Mouse (Mus musculus) embryonic facial prominence, embryonic 15.5 days (tissue): ENCODE measurements around the gene Fam53b. TPM values are rescaled to one million over a fixed set of nuclear protein-coding genes. Genes with fewer than 3 reads are reported as not detected.

Source experiments
- ATAC-seq: fragments of 200-750 bp; cut with Nextera tagmentation; 2 replicates; pipeline ENCODE4 v1.8.0; 2017; ENCODE audit warnings: low read depth, moderate TSS enrichment; ENCODE audit not compliant: insufficient number of reproducible peaks, low FRiP score, low TSS enrichment
- H3K27ac ChIP-seq: fragments of 300-500 bp; sonication (generic); replicated peaks from 2 replicates; pipeline ENCODE4 v1.5.1; 2015; ENCODE audit warnings: mild to moderate bottlenecking, inconsistent platforms
- H3K27me3 ChIP-seq: fragments of 300-500 bp; sonication (generic); 2 replicates; pipeline ENCODE4 v1.6.1; 2015; ENCODE audit warnings: inconsistent platforms
- H3K36me3 ChIP-seq: fragments of 300-500 bp; sonication (generic); 2 replicates; pipeline ENCODE4 v1.6.1; 2015; ENCODE audit warnings: mild to moderate bottlenecking, inconsistent platforms
- H3K4me1 ChIP-seq: fragments of 300-500 bp; sonication (generic); 2 replicates; pipeline ENCODE4 v1.6.1; 2015; ENCODE audit warnings: inconsistent platforms
- H3K4me2 ChIP-seq: fragments of 300-500 bp; sonication (generic); replicated peaks from 2 replicates; pipeline ENCODE4 v1.6.1; 2015; ENCODE audit warnings: mild to moderate bottlenecking, inconsistent platforms
- H3K4me3 ChIP-seq: fragments of 300-500 bp; sonication (generic); replicated peaks from 2 replicates; pipeline ENCODE4 v1.5.1; 2015; ENCODE audit warnings: mild to moderate bottlenecking, inconsistent platforms
- H3K9ac ChIP-seq: fragments of 300-500 bp; sonication (generic); 2 replicates; pipeline ENCODE4 v1.6.1; 2015; ENCODE audit warnings: inconsistent platforms
- H3K9me3 ChIP-seq: fragments of 300-500 bp; sonication (generic); replicated peaks from 2 replicates; pipeline ENCODE4 v1.6.1; 2016; ENCODE audit warnings: inconsistent platforms
- WGBS: fragments of 180-500 bp; shearing (Covaris S2); methylation state at CpG from one replicate; pipeline ENCODE4 v1.1.7; 2015; 5-methylcytosine and 5-hydroxymethylcytosine counted together
- polyA plus RNA-seq: library from polyadenylated mRNA; unstranded; fragments of >200 nt; fragmentation: Nextera tagmentation; extraction: Ambion mirVana; gene quantifications from 2 replicates; pipeline ENCODE4 v1.2.1, GENCODE M21; 2015

Fam53b gene
- polyA plus RNA-seq, 1 experiment from 2014 or later: 22.5 TPM

- no peaks in the 10 kb centered on the region for H3K27me3 ChIP-seq
- H3K27ac ChIP-seq: peak overlapping the region; percentile 63
- WGBS: 20% methylated on average over 6 of the region's 6 CpGs
- peaks cover 83% of the 10 kb centered on the region for H3K4me1 ChIP-seq
- no peak for ATAC-seq
- H3K9ac ChIP-seq: no peak overlapping the region
- H3K9me3 ChIP-seq: no peaks in the 10 kb centered on the region
- H3K36me3 ChIP-seq: no peaks in the 10 kb centered on the region
- 0 out of 2 replicates have a peak overlapping the region, but pooled peaks have one; percentile 7 for H3K4me3 ChIP-seq
- peak overlapping the region; percentile 67 for H3K4me2 ChIP-seq
Observed at GRCm38 (mm10) chr7:132810368-132810767, 3.3 kb downstream of the Fam53b start.

GRCm38 (mm10) chr7:132809721-132810120, 4.0 kb downstream of the Fam53b start:
- Histone ChIP-seq H3K9ac (0 out of 2 replicates have a peak overlapping the region, but pooled peaks have one; percentile 10), H3K27me3 (no peaks in the 10 kb centered on the region)

GRCm38 (mm10) chr7:132808841-132809682, 4.6 kb downstream of the Fam53b start:
- Histone ChIP-seq H3K9me3 (no peaks in the 10 kb centered on the region), H3K27me3 (no peaks in the 10 kb centered on the region), H3K27ac (peak overlapping the region; percentile 90), H3K4me2 (peak overlapping the region; percentile 30), H3K4me1 (peaks cover 83% of the 10 kb centered on the region), H3K36me3 (no peaks in the 10 kb centered on the region), H3K9ac (0 out of 2 replicates have a peak overlapping the region, but pooled peaks have one; percentile 10), H3K4me3 (no peak overlapping the region)
- WGBS: 8% methylated on average over 19 of the region's 20 CpGs
- ATAC-seq: no peak

More at GRCm38 (mm10) chr7:132809721-132810120, 4.0 kb downstream of the Fam53b start:
- H3K9me3 ChIP-seq: no peaks in the 10 kb centered on the region
- no peak for ATAC-seq
- no peak overlapping the region for H3K4me3 ChIP-seq
- peaks cover 80% of the 10 kb centered on the region for H3K4me1 ChIP-seq
- H3K4me2 ChIP-seq: peak overlapping the region; percentile 30; the same call in 1 of the 2 replicates
- peak overlapping the region; percentile 90 for H3K27ac ChIP-seq
- H3K36me3 ChIP-seq: no peaks in the 10 kb centered on the region
- 41% methylated on average over 6 of the region's 6 CpGs for WGBS

GRCm38 (mm10) chr7:132808051-132808796, 5.5 kb downstream of the Fam53b start:
- 32% methylated on average over 7 of the region's 7 CpGs for WGBS
- Histone ChIP-seq H3K4me1 (peaks cover 84% of the 10 kb centered on the region), H3K27me3 (no peaks in the 10 kb centered on the region), H3K9me3 (no peaks in the 10 kb centered on the region), H3K9ac (no peak overlapping the region), H3K4me3 (no peak overlapping the region), H3K27ac (peak overlapping the region; percentile 90), H3K36me3 (no peaks in the 10 kb centered on the region), H3K4me2 (peak overlapping the region; percentile 30; the same call in 1 of the 2 replicates)
- ATAC-seq: no peak

- peaks cover 90% of the 10 kb centered on the region for H3K4me1 ChIP-seq
- no peaks in the 10 kb centered on the region for H3K27me3 ChIP-seq
- no peak for ATAC-seq
- 60% methylated on average over 13 of the region's 13 CpGs for WGBS
- no peak overlapping the region for H3K4me3 ChIP-seq
- H3K4me2 ChIP-seq: no peak overlapping the region
- H3K9ac ChIP-seq: no peak overlapping the region
- H3K27ac ChIP-seq: peak overlapping the region; percentile 90
- no peaks in the 10 kb centered on the region for H3K9me3 ChIP-seq
- H3K36me3 ChIP-seq: no peaks in the 10 kb centered on the region
Observed at GRCm38 (mm10) chr7:132806926-132807857, 6.5 kb downstream of the Fam53b start.

- Histone ChIP-seq H3K4me2 (no peak overlapping the region), H3K4me3 (no peak overlapping the region), H3K27ac (no peak overlapping the region), H3K9ac (no peak overlapping the region; the same call in 1 of the 2 replicates), H3K9me3 (no peaks in the 10 kb centered on the region), H3K27me3 (no peaks in the 10 kb centered on the region), H3K36me3 (no peaks in the 10 kb centered on the region), H3K4me1 (peaks cover 81% of the 10 kb centered on the region)
- WGBS: 68% methylated on average over 5 of the region's 5 CpGs
- no peak for ATAC-seq
Observed at GRCm38 (mm10) chr7:132806286-132806685, 7.4 kb downstream of the Fam53b start.

- WGBS: 86% methylated on average over 5 of the region's 5 CpGs
- Histone ChIP-seq H3K27ac (no peak overlapping the region), H3K9me3 (no peaks in the 10 kb centered on the region), H3K9ac (no peak overlapping the region), H3K4me1 (peaks cover 68% of the 10 kb centered on the region), H3K36me3 (no peaks in the 10 kb centered on the region), H3K4me2 (no peak overlapping the region), H3K4me3 (no peak overlapping the region), H3K27me3 (no peaks in the 10 kb centered on the region)
- ATAC-seq: no peak
Observed at GRCm38 (mm10) chr7:132804951-132805350, 8.7 kb downstream of the Fam53b start.

- H3K4me3 ChIP-seq: no peak overlapping the region
- 73% methylated on average over 7 of the region's 7 CpGs for WGBS
- no peak overlapping the region for H3K4me2 ChIP-seq
- H3K27me3 ChIP-seq: no peaks in the 10 kb centered on the region
- no peak overlapping the region for H3K9ac ChIP-seq
- no peak overlapping the region for H3K27ac ChIP-seq
- peaks cover 63% of the 10 kb centered on the region for H3K4me1 ChIP-seq
- no peaks in the 10 kb centered on the region for H3K36me3 ChIP-seq
- no peaks in the 10 kb centered on the region for H3K9me3 ChIP-seq
- ATAC-seq: no peak
Observed at GRCm38 (mm10) chr7:132804461-132804860, 9.2 kb downstream of the Fam53b start.

- no peak overlapping the region for H3K27ac ChIP-seq
- no peak overlapping the region for H3K9ac ChIP-seq
- no peaks in the 10 kb centered on the region for H3K36me3 ChIP-seq
- H3K27me3 ChIP-seq: no peaks in the 10 kb centered on the region
- WGBS: 65% methylated on average over 3 of the region's 3 CpGs
- H3K4me2 ChIP-seq: no peak overlapping the region
- H3K9me3 ChIP-seq: no peaks in the 10 kb centered on the region
- H3K4me1 ChIP-seq: peaks cover 58% of the 10 kb centered on the region
- H3K4me3 ChIP-seq: no peak overlapping the region
- ATAC-seq: no peak
Observed at GRCm38 (mm10) chr7:132803962-132804361, 9.7 kb downstream of the Fam53b start.

GRCm38 (mm10) chr7:132803336-132803735, 10.3 kb downstream of the Fam53b start:
- Histone ChIP-seq H3K27ac (no peak overlapping the region), H3K4me2 (no peak overlapping the region), H3K27me3 (no peaks in the 10 kb centered on the region), H3K4me1 (peaks cover 52% of the 10 kb centered on the region), H3K4me3 (no peak overlapping the region), H3K9ac (no peak overlapping the region), H3K36me3 (no peaks in the 10 kb centered on the region), H3K9me3 (no peaks in the 10 kb centered on the region)
- ATAC-seq: no peak
- WGBS: 80% methylated on average over 2 of the region's 2 CpGs
